Mouse (Mus musculus): ENCODE data around the gene Zfhx3. TPM values are rescaled to one million over a fixed set of nuclear protein-coding genes. Genes with fewer than 3 reads are reported as not detected.

Gene Zfhx3
- total and polyA plus RNA-seq, 3 experiments = 0.23 to 2.5 TPM; not detected in 1

GRCm38 (mm10) chr8:108820634-108821033 lies 878.2 kb downstream of the Zfhx3 start:
- Histone ChIP-seq H3K27ac (ENCODE audit: control insufficient read depth, low read depth, low read length) (no peak overlapping the region), H3K9me3 (replicated peaks; ENCODE audit: insufficient read depth, low read length) (no peaks in the 10 kb centered on the region), H3K27me3 (ENCODE audit: control insufficient read depth in 1 of 2, insufficient read depth in 2 of 2, low read length in 2 of 2) (no peaks in the 10 kb centered on the region), H3K9ac (ENCODE audit: control insufficient read depth, low read depth, low read length, poor library complexity, severe bottlenecking) (no peak overlapping the region), H3K4me3 (ENCODE audit: control insufficient read depth in 1 of 2, insufficient read depth in 1 of 2, low read depth in 2 of 2, low read length in 2 of 2) (no peak overlapping the region), H3K4me1 (ENCODE audit: control insufficient read depth in 1 of 2, insufficient read depth in 2 of 2, low read length in 2 of 2) (no peaks in the 10 kb centered on the region), H3K36me3 (ENCODE audit: control insufficient read depth in 1 of 2, insufficient read depth in 2 of 2, low read length in 2 of 2) (no peaks in the 10 kb centered on the region), H3K79me2 (ENCODE audit: control insufficient read depth, insufficient read depth, low read length, poor library complexity) (no peaks in the 10 kb centered on the region)
- DNase-seq (ENCODE audit: low read depth, low spot score) = peak; percentile 46
- TF ChIP-seq CHD1 (IDR thresholded peaks at IDR 0.05; ENCODE audit: low read depth, low read length) = no peak
- TF ChIP-seq RCOR1 (IDR thresholded peaks at IDR 0.05; ENCODE audit: low read depth, low read length) = no peak
- no peak for TF ChIP-seq TBP (IDR thresholded peaks at IDR 0.05; ENCODE audit: low read depth, low read length)
- no peak for TF ChIP-seq ZKSCAN1 (IDR thresholded peaks at IDR 0.05; ENCODE audit: low read depth, low read length)
- TF ChIP-seq ETS1 (IDR thresholded peaks at IDR 0.05; ENCODE audit: low read depth, low read length) = no peak
- no peak for TF ChIP-seq MEF2A (IDR thresholded peaks at IDR 0.05; ENCODE audit: extremely low read depth, insufficient replicate concordance, low read depth, low read length, poor library complexity, severe bottlenecking)

- no peak overlapping the region for H3K9ac ChIP-seq (ENCODE audit: control insufficient read depth, low read depth, low read length, poor library complexity, severe bottlenecking)
Observed at GRCm38 (mm10) chr8:108822841-108823266, 880.4 kb downstream of the Zfhx3 start.

DNA sequence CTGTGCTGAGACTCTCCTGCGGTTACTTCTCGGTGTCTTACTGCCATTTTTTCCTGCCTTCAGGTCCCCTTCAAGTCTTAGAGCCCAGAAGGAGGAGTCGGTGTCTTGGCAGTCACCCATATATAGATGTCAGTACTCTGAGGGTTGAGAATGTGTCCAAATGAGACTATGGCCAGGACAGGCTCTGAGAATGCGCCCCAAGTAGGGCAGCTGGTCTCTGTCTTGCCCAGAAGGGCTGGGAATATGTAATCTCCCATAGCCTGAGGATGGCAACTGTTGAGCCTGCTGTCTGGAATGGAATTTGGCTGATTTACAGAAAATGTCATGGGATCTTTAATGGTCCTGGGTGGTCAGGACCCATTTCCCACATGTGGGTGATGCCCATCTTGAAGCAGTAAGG lies 881.6 kb downstream of the Zfhx3 start:
- no peak for DNase-seq (ENCODE audit: low read depth, low spot score)
- H3K79me2 ChIP-seq (ENCODE audit: control insufficient read depth, insufficient read depth, low read length, poor library complexity) = no peaks in the 10 kb centered on the region
- no peaks in the 10 kb centered on the region for H3K36me3 ChIP-seq (ENCODE audit: control insufficient read depth in 1 of 2, insufficient read depth in 2 of 2, low read length in 2 of 2)
- H3K27me3 ChIP-seq (ENCODE audit: control insufficient read depth in 1 of 2, insufficient read depth in 2 of 2, low read length in 2 of 2) = no peaks in the 10 kb centered on the region
- no peaks in the 10 kb centered on the region for H3K4me1 ChIP-seq (ENCODE audit: control insufficient read depth in 1 of 2, insufficient read depth in 2 of 2, low read length in 2 of 2)
- H3K9ac ChIP-seq (ENCODE audit: control insufficient read depth, low read depth, low read length, poor library complexity, severe bottlenecking) = no peak overlapping the region
- no peak overlapping the region for H3K27ac ChIP-seq (ENCODE audit: control insufficient read depth, low read depth, low read length)
- H3K9me3 ChIP-seq (replicated peaks; ENCODE audit: insufficient read depth, low read length) = no peaks in the 10 kb centered on the region
- TF ChIP-seq POLR2A (IDR thresholded peaks at IDR 0.05; ENCODE audit: control insufficient read depth in 1 of 2, insufficient read depth in 1 of 2, low read depth in 1 of 2, low read length in 2 of 2, poor library complexity in 1 of 2) = no peak
- no peak for TF ChIP-seq ZMIZ1 (IDR thresholded peaks at IDR 0.05; ENCODE audit: low read depth, low read length)
- no peak for TF ChIP-seq TCF12 (IDR thresholded peaks at IDR 0.05; ENCODE audit: low read depth, low read length)
- no peak for TF ChIP-seq JUND (IDR thresholded peaks at IDR 0.05; ENCODE audit: low read depth, low read length)
- no peak for TF ChIP-seq MAX (IDR thresholded peaks at IDR 0.05; ENCODE audit: low read length)
- TF ChIP-seq TBP (IDR thresholded peaks at IDR 0.05; ENCODE audit: low read depth, low read length) = no peak
- no peak for TF ChIP-seq NELFE (IDR thresholded peaks at IDR 0.05; ENCODE audit: low read depth, low read length)
- no peak for TF ChIP-seq POLR2AphosphoS2 (IDR thresholded peaks at IDR 0.05; ENCODE audit: low read length)
- no peak for TF ChIP-seq MYB (IDR thresholded peaks at IDR 0.05; ENCODE audit: low read depth, low read length)
- no peak for TF ChIP-seq RCOR1 (IDR thresholded peaks at IDR 0.05; ENCODE audit: low read depth, low read length)
- no peak for TF ChIP-seq HCFC1 (IDR thresholded peaks at IDR 0.05; ENCODE audit: low read depth, low read length)
- TF ChIP-seq MAFK (IDR thresholded peaks at IDR 0.05; ENCODE audit: borderline replicate concordance, low read depth, low read length) = no peak
- H3K4me3 ChIP-seq (ENCODE audit: control insufficient read depth in 1 of 2, insufficient read depth in 1 of 2, low read depth in 2 of 2, low read length in 2 of 2) = no peak overlapping the region

More at GRCm38 (mm10) chr8:108822841-108823266, 880.4 kb downstream of the Zfhx3 start:
- H3K4me1 ChIP-seq (ENCODE audit: control insufficient read depth in 1 of 2, insufficient read depth in 2 of 2, low read length in 2 of 2) = no peaks in the 10 kb centered on the region
- H3K79me2 ChIP-seq (ENCODE audit: control insufficient read depth, insufficient read depth, low read length, poor library complexity) = no peaks in the 10 kb centered on the region
- H3K27ac ChIP-seq (ENCODE audit: control insufficient read depth, low read depth, low read length) = no peak overlapping the region
- no peak for TF ChIP-seq RCOR1 (IDR thresholded peaks at IDR 0.05; ENCODE audit: low read depth, low read length)
- TF ChIP-seq BHLHE40 (IDR thresholded peaks at IDR 0.05; ENCODE audit: borderline replicate concordance, low read depth, low read length) = no peak
- no peak for TF ChIP-seq POLR2AphosphoS5 (IDR thresholded peaks at IDR 0.05; ENCODE audit: borderline replicate concordance, low read depth, low read length)
- TF ChIP-seq SMC3 (IDR thresholded peaks at IDR 0.05; ENCODE audit: low read depth, low read length) = no peak
- no peaks in the 10 kb centered on the region for H3K36me3 ChIP-seq (ENCODE audit: control insufficient read depth in 1 of 2, insufficient read depth in 2 of 2, low read length in 2 of 2)
- H3K9me3 ChIP-seq (replicated peaks; ENCODE audit: insufficient read depth, low read length) = no peaks in the 10 kb centered on the region
- H3K4me3 ChIP-seq (ENCODE audit: control insufficient read depth in 1 of 2, insufficient read depth in 1 of 2, low read depth in 2 of 2, low read length in 2 of 2) = no peak overlapping the region
- H3K27me3 ChIP-seq (ENCODE audit: control insufficient read depth in 1 of 2, insufficient read depth in 2 of 2, low read length in 2 of 2) = no peaks in the 10 kb centered on the region
- no peak for DNase-seq (ENCODE audit: low read depth, low spot score)

Measured in MEL (cell line).